8 mouse cellular contexts compared by ENCODE assay signal in genomic region chrX:75873253-75873652, GRCm38 (mm10). TPM values are rescaled to one million over a fixed set of nuclear protein-coding genes. Genes with fewer than 3 reads are reported as not detected.
A peak's percentile ranks its signal among the peaks of the same experiment; 100 is the strongest.
DNase-seq lines count a peak whose midpoint lies in the region; ATAC-seq and TF ChIP-seq lines count a peak whose summit lies in the region.

No protein-coding gene starts in this region.

- H3K79me2 ChIP-seq in liver, adult 2 months (ENCODE audit: control insufficient read depth, insufficient read depth, low read length): peaks cover 3% of the 10 kb centered on the region; the same call in 1 of the 2 replicates

- no peak overlapping the region for H3K4me3 ChIP-seq in liver, adult 2 months (ENCODE audit: insufficient read depth, low read depth, low read length)
- peak overlapping the region; percentile 50 for H3K4me3 ChIP-seq in embryonic facial prominence, embryonic 14.5 days (ENCODE audit: low read depth, low read length)
- H3K4me3 ChIP-seq in hindbrain, postnatal 0 days (ENCODE audit: low read length): peak overlapping the region; percentile 51
- peak overlapping the region; percentile 49; the same call in 1 of the 2 replicates for H3K4me3 ChIP-seq in neural tube, embryonic 13.5 days

- 71% methylated on average over 4 of the region's 4 CpGs for WGBS in liver, adult 2 months
- WGBS in embryonic facial prominence, embryonic 14.5 days: 26% methylated on average over 4 of the region's 4 CpGs
- 43% methylated on average over 4 of the region's 4 CpGs for WGBS in hindbrain, postnatal 0 days
- WGBS in neural tube, embryonic 13.5 days: 28% methylated on average over 4 of the region's 4 CpGs

- no peak for DNase-seq in liver, adult 2 months (ENCODE audit: extremely low read depth, low read depth, low spot score)
- DNase-seq in liver: no peak
- DNase-seq in embryonic facial prominence, embryonic 14.5 days (ENCODE audit: low spot score): no peak
- DNase-seq in hindbrain, postnatal 0 days (ENCODE audit: low spot score): no peak
- no peak for DNase-seq in right cerebral cortex, adult 2 months (ENCODE audit: low spot score in 2 of 2)
- no peak for DNase-seq in left cerebral cortex, postnatal 36 days (ENCODE audit: low spot score in 2 of 2)
- DNase-seq in natural killer cell, adult 2 months (ENCODE audit: low spot score in 2 of 2): no peak

- TF ChIP-seq POLR2A in liver, adult 2 months (IDR thresholded peaks at IDR 0.05; ENCODE audit: extremely low read depth, insufficient read depth, low read length): no peak

- no peaks in the 10 kb centered on the region for H3K9me3 ChIP-seq in embryonic facial prominence, embryonic 14.5 days (ENCODE audit: control insufficient read depth, low read length)
- no peaks in the 10 kb centered on the region for H3K9me3 ChIP-seq in hindbrain, postnatal 0 days (ENCODE audit: low read length)
- H3K9me3 ChIP-seq in neural tube, embryonic 13.5 days: no peaks in the 10 kb centered on the region

- peak overlapping the region; percentile 59; the same call in 1 of the 2 replicates for H3K9ac ChIP-seq in liver, adult 2 months (ENCODE audit: low read depth, low read length)
- no peak overlapping the region; the same call in 1 of the 2 replicates for H3K9ac ChIP-seq in embryonic facial prominence, embryonic 14.5 days (ENCODE audit: low read depth, low read length)
- H3K9ac ChIP-seq in hindbrain, postnatal 0 days (replicated peaks; ENCODE audit: low read length): no peak overlapping the region
- H3K9ac ChIP-seq in neural tube, embryonic 13.5 days: no peak overlapping the region

- peaks cover 9% of the 10 kb centered on the region for H3K4me1 ChIP-seq in liver, adult 2 months (ENCODE audit: control insufficient read depth, insufficient read depth, low read length)
- no peaks in the 10 kb centered on the region for H3K4me1 ChIP-seq in embryonic facial prominence, embryonic 14.5 days (ENCODE audit: control insufficient read depth, insufficient read depth, low read length)
- no peaks in the 10 kb centered on the region for H3K4me1 ChIP-seq in hindbrain, postnatal 0 days (ENCODE audit: insufficient read depth, low read length)
- H3K4me1 ChIP-seq in neural tube, embryonic 13.5 days (replicated peaks): peaks cover 5% of the 10 kb centered on the region; the same call in 1 of the 2 replicates

- no peak for TF ChIP-seq CTCF in liver, adult 2 months (IDR thresholded peaks at IDR 0.05; ENCODE audit: low read depth, low read length)
- no peak for TF ChIP-seq CTCF in hindbrain, postnatal 0 days (IDR thresholded peaks at IDR 0.05; ENCODE audit: low read depth)

- H3K27ac ChIP-seq in liver, adult 2 months (replicated peaks; ENCODE audit: insufficient read depth, low read depth, low read length): no peak overlapping the region
- H3K27ac ChIP-seq in embryonic facial prominence, embryonic 14.5 days (replicated peaks; ENCODE audit: low read depth, low read length): peak overlapping the region; percentile 86; the same call in 1 of the 2 replicates
- H3K27ac ChIP-seq in hindbrain, postnatal 0 days: no peak overlapping the region
- no peak overlapping the region for H3K27ac ChIP-seq in neural tube, embryonic 13.5 days (replicated peaks)

- H3K36me3 ChIP-seq in liver, adult 2 months (ENCODE audit: control insufficient read depth, insufficient read depth, low read length): no peaks in the 10 kb centered on the region
- H3K36me3 ChIP-seq in embryonic facial prominence, embryonic 14.5 days (ENCODE audit: control insufficient read depth, insufficient read depth, low read length): no peaks in the 10 kb centered on the region
- no peaks in the 10 kb centered on the region for H3K36me3 ChIP-seq in hindbrain, postnatal 0 days (ENCODE audit: insufficient read depth, low read length)
- H3K36me3 ChIP-seq in neural tube, embryonic 13.5 days: no peaks in the 10 kb centered on the region

- intact Hi-C loops in left cerebral cortex, postnatal 36 days (cut with DNase I): loop anchor here (5.0 to 10.0 kb wide), 2 partner anchors 56 to 312 kb away; no protein-coding TSS in a partner anchor

- H3K4me2 ChIP-seq in embryonic facial prominence, embryonic 14.5 days (ENCODE audit: low read depth, low read length): peak overlapping the region; percentile 54
- H3K4me2 ChIP-seq in hindbrain, postnatal 0 days (ENCODE audit: low read depth, low read length): peak overlapping the region; percentile 64
- H3K4me2 ChIP-seq in neural tube, embryonic 13.5 days: peak overlapping the region; percentile 66

- no peak for ATAC-seq in embryonic facial prominence, embryonic 14.5 days (ENCODE audit: low read depth)
- no peak for ATAC-seq in hindbrain, postnatal 0 days
- no peak for ATAC-seq in neural tube, embryonic 13.5 days (ENCODE audit: low read depth)

- H3K27me3 ChIP-seq in liver, adult 2 months (ENCODE audit: control insufficient read depth, insufficient read depth, low read length): no peaks in the 10 kb centered on the region
- peaks cover 4% of the 10 kb centered on the region for H3K27me3 ChIP-seq in embryonic facial prominence, embryonic 14.5 days (replicated peaks; ENCODE audit: control insufficient read depth, insufficient read depth, low read length)
- H3K27me3 ChIP-seq in hindbrain, postnatal 0 days (ENCODE audit: insufficient read depth, low read length): no peaks in the 10 kb centered on the region
- H3K27me3 ChIP-seq in neural tube, embryonic 13.5 days: no peaks in the 10 kb centered on the region

RNA-seq across cellular contexts. Expression of gene Pls3, which starts 1.7 kb away (rescaled TPM):
- 64.2 and 77.7 TPM in 2 replicates for total RNA-seq in liver, adult 2 months (2014; rRNA removed)
- polyA plus RNA-seq in liver, adult 2 months (2012; rRNA removed): 10.6 and 15.8 TPM in 2 replicates
- 117 and 123 TPM in 2 replicates for polyA plus RNA-seq in embryonic facial prominence, embryonic 14.5 days (2014; fragmentation: Nextera tagmentation; extraction: Ambion mirVana)
- 18.7 and 21.0 TPM in 2 replicates for total RNA-seq in hindbrain, postnatal 0 days (2014; rRNA removed)
- polyA plus RNA-seq in hindbrain, postnatal 0 days (2015; fragmentation: Nextera tagmentation; extraction: Ambion mirVana): 41.8 and 48.1 TPM in 2 replicates
- 40.2 and 46.2 TPM in 2 replicates for polyA plus RNA-seq in neural tube, embryonic 13.5 days (2015; fragmentation: Nextera tagmentation; extraction: Ambion mirVana)
- 100 to 1,000 TPM; 121 to 122 TPM for total RNA-seq in left cerebral cortex, postnatal 36 days (2021)
